Mouse (Mus musculus): ENCODE measurements around the gene Thrb.

DNA sequence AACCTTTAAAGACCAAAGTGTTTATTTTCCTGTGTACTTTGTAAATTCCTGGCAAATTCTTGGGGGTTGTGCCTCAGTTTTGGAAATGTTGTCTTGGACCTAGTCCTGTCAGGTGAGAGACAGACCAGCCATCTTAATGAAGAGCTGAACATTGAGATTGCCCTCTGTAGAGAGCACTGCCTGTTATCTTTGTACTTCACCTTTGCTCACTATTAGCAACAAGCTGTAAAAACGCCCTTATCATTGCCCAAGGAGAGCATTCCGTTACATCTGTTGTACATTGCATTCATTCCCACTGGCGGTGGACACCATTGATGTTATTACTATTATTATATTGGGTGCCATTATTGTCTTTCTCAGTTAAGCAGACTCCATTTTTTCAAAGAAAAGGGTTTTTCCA, 40.2 kb downstream of the Thrb start:
- TF ChIP-seq KAT2A (conservative IDR thresholded peaks at IDR 0.05; ENCODE audit: low read depth, low read length) (no peak), USF1 (IDR thresholded peaks at IDR 0.05; ENCODE audit: low read depth, low read length) (no peak), TCF12 (IDR thresholded peaks at IDR 0.05; ENCODE audit: low read depth, low read length) (peak; percentile 68; the same call in 1 of the 2 replicates), CTCF (IDR thresholded peaks at IDR 0.05 in 2 of 3, conservative IDR thresholded peaks at IDR 0.05 in 1 of 3; ENCODE audit: control insufficient read depth in 1 of 3, insufficient read depth in 1 of 3, low read depth in 2 of 3, low read length in 3 of 3, poor library complexity in 1 of 3, severe bottlenecking in 1 of 3) (no peak), ZC3H11A (IDR thresholded peaks at IDR 0.05; ENCODE audit: low read depth, low read length) (no peak), MAZ (IDR thresholded peaks at IDR 0.05; ENCODE audit: low read depth, low read length) (no peak), JUND (IDR thresholded peaks at IDR 0.05; ENCODE audit: low read depth, low read length) (no peak), ZKSCAN1 (IDR thresholded peaks at IDR 0.05; ENCODE audit: low read depth, low read length) (no peak), POLR2AphosphoS2 (IDR thresholded peaks at IDR 0.05; ENCODE audit: low read length) (no peak), MAX (IDR thresholded peaks at IDR 0.05; ENCODE audit: low read length) (no peak), E2F4 (IDR thresholded peaks at IDR 0.05; ENCODE audit: borderline replicate concordance, low read depth, low read length) (no peak), POLR2A (IDR thresholded peaks at IDR 0.05; ENCODE audit: control insufficient read depth in 1 of 2, insufficient read depth in 1 of 2, low read depth in 1 of 2, low read length in 2 of 2, poor library complexity in 1 of 2) (no peak), TBP (IDR thresholded peaks at IDR 0.05; ENCODE audit: low read depth, low read length) (no peak), NRF1 (IDR thresholded peaks at IDR 0.05; ENCODE audit: insufficient read depth, low read depth, low read length, poor library complexity, severe bottlenecking) (no peak)
